Mouse (Mus musculus) fibroblast of lung, adult 2 months (primary cell): ENCODE data around the gene Nrip1.

Experiments used
- DNase-seq: peaks from one replicate; pipeline ENCODE4 v3.0.0-alpha.2; 2011; ENCODE audit warnings: low read depth

The Nrip1 gene

DNA sequence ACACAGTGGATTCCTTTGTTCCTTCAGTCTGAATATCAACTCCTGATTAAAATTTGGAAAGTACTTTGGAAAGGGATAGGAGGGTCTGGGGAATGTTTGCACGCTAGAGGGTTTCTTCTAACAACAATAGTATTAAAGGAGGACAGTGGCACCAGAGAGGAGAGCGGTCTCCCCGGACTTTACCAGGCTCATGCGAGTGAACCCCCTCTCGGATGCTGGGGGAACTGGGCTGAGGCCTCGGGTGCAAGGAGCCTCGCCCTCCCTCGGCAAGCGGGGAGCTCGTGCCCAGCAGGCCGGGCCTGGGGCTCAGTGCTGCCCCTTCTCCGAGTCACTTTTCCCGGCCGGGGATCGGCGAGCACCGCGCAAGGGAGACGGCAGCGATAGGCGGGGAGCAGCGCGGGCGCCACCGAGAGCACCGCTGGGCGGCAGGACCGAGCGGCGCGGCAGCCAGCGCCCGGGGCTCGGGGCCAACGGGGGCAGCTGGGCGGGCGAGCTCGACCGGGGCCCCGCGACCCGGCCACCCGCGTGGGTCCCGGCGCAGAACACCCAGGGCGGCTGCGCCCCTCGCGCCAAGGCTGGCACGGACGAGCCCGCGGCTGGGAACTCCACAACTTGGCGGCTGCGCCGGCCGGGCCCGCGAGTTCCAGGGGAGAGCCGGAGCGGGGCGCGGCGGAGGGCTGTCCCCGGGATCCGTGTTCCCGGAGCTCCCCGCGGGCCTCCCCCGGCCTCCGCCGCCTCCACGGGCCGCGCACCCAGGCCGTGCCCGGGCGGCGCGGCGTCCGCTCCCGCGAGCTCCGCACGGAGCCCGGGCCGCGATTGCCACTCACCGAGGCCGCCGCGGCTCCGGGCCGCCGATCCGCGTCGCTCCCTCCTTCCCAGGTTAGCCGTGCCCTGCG lies 1.3 kb downstream of the Nrip1 start:
- no peak for DNase-seq

DNA sequence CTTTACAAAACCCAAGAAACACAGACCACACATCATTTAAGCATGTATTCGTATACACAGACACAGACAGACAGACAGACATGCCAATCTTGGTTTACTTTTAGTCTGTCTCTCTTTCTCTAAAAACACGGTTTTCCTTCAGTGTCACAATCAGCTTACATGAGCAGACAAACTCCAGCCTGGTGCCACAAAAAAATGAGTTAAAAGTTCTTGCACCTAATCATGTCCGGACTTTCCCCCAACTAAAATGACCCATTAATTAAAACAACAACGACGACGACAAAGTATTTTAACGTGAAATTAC lies 2.1 kb downstream of the Nrip1 start:
- DNase-seq = no peak

DNA sequence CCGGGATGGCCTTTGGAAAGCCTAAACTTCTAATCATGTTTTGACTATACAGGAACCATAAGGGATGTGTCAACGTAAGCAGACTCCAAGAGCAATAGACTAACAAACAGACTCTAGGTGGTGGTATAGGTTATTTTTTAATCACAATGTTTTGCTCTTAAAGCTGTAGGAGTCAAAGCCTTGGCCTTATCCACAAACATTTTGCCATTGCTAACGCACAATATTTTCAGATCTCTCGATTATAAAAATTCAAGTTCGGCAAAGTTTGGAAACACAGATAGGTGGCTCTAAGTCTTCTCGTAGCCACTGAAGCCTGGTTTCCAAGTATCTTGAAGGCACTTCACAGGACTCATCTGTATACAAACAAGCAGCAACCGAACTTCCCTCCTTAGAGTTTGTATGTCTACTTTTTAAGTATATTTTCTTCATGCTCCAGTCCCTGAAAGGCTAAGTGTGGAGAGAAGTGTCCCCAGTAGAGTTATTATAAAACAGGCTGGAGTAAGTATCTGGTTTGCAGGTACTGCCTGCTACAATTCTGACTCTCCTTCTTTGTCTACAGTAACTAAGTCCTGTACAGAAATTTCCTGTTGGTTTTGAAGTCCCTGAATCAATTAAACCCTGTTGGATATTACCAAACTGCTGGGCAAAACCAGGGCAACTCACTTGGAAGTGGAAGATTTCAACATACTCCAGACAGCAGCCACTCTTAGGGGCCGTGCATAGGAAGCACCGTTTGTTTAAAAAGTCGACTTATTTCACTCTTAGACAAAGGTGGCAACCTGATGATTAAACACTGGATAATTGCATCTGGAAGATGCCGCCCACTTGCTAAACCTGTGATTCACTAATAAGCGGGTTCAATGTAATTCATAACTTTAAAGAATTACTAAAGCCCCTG lies 2.7 kb downstream of the Nrip1 start:
- peak; percentile 23 for DNase-seq

DNA sequence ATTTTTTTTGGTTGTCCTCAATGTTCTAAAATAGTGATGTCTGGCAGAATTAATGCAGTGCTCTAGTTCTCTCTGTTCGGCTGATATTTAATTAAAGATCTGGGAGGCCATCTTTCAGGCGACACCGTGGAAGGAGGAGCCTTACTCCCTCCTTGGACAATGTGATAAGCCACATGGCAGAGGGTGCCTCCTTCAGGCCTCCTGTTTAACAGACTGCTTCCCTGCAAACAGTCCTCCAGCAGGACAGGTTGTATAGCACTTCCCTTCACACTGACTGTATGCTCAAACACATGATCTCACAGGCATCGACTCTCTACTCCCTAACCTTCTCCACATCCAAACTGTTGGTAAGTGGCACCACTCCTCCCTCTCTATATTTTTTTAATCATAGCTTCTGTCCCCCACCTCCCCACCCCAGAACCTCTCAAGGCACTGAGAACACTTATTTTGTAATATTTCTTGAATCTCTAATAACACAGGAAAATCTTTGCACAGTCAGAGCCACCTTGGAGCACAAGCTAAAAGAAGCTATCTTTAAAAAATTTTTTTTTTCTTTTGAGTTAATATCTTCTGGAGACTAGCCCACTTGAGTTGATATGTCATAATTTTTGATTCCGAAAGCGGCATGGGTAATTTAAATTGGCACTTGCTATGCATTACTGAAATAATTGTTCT lies 3.4 kb downstream of the Nrip1 start:
- no peak for DNase-seq

DNA sequence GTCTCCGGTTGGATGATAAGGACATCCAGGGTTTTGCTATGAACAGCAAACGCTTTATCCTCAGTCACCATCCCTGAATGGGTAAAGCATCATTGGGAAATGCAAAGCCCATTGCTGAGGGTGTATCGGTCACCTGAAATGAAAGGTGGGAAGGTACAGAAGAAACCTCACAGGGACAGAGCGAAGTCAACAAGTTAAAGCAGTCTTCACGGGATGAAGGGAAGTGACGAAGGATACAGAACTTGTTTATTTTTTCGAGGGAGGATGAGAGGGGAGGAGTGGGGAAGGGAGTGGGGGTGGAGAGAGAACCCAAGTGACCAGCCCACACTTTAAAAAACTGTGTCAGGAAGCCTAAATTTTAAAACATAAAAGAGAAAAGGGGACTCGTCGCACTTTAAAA lies 4.4 kb downstream of the Nrip1 start:
- DNase-seq = no peak

DNA sequence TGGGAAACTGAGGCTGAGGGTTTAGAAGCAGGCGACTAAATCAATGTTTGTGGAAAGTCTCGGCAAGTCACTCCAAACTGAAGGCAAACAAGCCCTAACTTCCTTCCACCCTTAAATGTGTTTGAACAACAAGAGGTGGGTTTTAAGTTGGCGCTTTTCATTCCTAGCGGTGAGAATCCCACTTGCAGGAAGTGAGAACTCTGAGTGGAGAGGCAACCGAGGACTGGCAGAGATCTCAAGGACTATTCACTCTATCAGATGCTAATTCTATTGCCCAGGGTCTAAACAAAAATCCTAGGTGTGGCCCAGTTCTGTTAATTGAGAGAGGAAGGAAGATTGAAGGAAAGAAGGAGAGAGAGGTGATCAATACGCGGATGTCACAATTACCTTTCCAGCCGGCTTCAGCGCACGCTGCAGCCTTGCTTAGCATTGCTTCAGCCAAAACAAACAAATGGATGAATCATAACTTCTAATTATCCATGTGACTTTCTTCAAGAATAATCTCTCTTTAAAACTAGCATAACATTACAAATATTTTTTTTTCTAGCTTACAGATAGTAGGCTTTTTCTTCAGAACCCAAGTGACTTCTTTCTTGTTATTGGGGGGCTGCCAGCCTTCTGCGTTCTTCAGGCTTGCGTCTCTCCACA lies 6.2 kb downstream of the Nrip1 start:
- DNase-seq = no peak

DNA sequence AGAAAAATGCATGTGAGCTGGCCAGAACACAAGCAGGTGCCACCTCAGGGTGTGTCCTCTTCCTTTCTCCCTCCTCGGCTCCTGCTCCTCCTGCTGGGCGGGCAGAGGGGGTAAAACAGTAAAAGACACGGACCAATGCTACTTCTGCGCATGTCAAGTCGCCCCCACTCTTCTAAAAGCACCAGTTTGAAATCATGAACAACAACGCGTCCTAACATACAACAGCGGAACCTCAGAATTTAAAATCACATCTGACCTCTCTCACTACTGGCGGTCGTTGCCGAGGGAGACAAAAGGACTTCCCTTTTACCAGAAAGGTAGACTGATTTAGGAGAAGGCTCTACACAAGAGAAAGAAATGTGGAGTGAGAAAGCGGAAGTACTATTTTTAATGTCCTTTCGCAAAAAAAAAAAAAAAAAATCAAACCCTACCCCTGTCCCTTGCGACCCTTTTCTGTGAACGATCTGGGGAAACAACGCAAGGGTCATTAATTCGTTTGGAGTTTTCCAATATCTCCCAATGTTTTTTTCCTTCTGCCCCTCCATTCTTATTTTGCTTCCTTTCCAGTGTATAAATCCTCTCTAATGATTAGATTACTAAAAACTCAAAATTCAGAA lies 7.7 kb downstream of the Nrip1 start:
- DNase-seq = no peak

DNA sequence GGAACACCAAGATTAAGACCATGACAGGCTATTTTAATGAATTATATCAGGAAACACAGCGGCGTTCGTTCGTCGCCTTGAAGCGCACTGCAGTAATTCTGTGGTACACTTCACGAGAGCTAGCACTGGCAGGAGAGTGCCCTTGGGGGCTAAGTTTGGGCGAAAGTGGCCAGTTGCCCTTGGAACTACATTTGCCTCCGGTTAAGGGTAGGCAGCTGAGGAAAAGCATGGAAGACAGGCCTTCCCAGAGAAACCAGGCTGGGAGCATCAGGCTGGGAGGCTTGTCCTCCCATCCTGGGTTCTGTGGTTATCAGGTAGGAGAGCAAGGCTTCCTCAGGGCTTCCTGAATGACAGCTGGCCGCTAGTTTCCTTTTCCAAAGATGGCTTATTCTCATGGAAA lies 8.4 kb downstream of the Nrip1 start:
- DNase-seq = no peak

DNA sequence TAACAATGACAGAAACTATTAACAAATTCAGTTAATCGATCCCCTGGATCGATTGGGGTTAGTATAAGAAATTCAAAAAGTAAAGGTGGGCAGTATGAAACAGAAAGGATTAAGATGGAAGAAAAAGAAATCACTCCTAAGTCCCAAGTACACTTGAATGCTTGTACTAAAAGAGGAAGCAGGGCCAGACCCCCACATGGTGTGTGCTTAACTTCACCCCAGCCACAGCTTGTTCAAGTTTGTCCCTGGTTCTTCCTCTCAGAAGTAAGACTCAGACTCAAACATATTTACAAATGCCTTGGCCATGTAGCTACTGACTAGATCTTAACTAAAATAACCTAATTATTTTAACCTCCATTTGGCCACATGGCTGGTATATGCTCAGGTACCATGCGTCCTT lies 10.0 kb downstream of the Nrip1 start:
- no peak for DNase-seq

DNA sequence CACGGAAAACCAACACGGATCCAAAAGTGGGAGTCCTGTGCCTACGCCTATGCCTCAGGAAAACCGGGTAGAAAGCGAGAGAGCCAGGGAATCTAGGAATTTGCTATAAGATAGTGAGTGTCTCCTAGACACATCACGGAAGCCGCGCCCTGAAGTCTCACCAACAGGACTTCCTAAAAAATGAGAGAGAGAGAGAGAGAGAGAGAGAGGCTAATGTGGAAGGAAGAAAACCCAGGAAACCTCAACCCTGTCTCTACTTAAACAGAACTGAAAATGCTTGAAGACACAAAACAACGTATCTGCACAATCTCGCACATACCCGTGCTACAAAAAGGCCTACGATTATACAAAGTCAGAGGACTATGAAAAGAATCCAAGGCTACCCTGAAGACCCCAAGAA lies 10.6 kb downstream of the Nrip1 start:
- DNase-seq = no peak

DNA sequence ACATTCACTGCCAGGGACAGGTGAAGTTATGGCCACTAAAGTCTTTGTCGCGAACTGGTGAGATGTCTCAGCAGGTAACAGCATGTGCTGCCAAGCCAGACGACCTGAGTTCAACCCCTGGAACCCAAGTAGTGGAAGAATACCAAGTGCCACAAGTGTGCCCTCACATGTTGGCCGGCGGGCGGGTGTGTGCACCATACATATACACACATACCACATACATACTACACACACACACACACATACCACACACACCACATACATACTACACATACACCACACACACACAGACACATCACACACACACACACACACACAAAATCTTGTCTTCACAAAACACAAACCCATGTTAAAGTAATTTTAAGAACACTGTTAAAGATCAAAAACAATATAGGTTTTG lies 13.2 kb downstream of the Nrip1 start:
- DNase-seq = no peak

DNA sequence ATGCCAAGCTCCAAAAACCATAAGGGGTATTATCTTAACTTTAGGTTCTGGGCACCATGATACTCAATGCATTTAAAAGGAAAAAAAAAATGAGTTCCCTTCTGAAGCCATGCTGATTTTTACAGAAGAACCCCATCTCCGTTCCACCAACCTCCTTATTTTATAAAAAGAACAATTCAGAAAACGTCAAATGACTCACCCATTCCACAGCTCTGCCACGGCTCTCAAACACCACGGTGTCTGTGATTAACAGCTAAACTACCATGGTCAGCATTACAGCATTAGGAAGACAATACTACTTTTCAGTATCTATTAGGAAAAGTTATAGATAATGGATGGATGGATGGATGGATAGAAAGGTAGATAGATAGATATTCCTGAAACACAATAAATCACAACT lies 14.9 kb downstream of the Nrip1 start:
- no peak for DNase-seq

DNA sequence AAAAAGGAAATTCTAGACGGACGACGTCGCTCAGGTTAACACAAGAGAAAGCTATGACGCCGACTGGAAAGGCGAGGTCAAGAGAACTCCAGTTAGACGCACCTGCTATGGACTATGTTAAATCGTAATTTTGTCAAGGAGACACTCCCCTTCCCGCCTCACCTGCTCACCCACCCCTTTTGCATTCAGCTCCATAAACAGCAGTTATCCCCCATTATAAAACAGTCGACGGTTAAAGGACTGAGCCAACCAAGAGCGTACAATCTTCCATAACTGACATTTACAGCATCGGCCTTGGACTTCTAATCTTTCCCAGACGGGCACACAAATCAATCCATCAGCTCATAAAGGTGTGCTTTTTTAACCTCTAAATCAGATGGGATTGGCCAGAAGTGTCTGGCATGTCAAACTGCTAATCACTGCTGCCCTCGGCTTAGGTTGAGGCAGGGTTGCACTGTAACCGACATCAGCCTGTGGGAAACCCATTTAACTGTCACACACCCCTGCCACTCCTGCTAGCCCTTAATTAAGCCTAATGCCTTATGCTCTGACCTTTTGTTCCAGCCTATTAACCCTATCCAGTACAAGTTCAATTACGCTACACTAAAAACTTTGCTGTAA lies 15.4 kb downstream of the Nrip1 start:
- DNase-seq = no peak

DNA sequence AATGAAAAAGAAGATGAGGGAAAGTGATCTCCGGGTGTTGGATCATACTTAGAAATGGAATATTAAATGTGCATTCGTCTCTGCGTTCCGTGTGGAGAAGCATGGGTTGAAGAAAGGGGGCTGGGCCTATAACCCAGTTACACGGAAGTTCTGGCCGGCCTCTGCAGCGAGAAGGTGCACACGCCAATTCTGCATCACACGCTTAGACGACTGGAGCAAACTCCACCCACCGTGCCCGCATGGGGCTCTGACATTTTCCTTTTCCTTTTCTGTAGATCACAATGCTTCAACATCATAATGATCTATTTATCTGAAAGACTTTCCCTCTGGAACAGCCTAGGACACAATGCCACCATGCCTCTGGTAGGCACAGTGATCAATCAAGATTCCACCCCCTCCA lies 16.5 kb downstream of the Nrip1 start:
- no peak for DNase-seq

DNA sequence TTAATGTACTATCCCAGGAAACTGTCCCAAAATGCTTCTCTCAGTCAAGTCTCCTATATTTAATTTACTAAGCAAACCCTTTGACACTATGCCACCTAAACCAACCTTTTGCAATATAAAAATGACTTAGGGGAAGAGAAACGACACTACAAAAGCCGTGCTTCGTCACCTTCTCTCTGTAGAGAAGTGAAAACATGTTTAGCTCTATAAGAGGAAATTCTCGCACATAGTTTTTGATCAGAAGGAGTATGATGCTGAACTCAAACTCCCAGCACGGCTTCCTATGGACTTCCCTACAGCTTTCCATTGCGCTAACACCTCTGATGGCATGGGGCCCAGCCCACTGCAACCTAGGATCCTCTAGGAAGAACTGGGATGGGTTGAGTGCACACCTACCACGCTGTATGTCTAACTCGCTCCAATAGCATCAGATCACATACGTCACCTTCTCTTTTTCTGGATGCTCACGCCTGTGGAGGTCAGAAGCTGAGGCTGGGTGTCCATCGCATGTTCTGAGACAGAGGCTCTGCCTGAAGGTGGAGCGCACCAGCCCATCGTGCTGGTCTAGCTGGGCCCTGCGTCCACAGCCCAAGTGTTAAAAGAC lies 17.6 kb downstream of the Nrip1 start:
- DNase-seq = no peak

DNA sequence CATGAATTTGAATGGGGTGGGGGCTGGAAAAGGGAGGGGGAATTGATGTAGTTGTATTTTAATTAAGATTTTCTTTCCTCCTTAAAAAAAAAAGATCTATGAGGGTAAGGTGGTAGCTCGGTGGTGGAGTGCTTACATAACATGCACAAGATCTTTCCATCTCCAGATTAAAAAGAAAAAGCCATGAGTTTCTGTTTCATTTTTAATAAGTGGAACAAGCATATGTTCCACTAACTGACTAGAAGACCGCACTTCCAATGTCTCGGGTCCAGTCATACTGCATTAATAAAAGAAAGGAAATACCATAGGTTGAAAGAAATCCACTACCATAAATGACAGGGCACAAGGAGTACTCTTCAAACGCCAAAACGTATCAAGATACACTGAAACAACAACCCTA lies 18.4 kb downstream of the Nrip1 start:
- no peak for DNase-seq

DNA sequence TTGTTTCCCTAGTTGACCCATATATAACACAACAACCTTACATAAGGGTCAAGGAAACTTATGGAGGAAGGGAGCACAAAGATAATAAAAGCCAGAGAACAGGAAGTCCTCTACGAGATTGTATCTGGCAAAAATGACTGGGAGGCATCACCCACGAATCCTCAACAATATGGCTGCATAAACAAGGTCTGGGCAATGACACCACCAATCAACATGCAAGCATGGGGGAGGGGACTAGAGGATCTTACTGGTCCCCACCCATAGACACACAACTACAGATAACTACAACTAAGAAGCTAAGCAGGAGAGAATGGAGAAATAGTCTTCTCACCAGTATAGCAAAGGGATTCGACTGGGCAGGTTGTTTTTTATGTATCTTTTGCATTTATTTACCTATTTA lies 18.8 kb downstream of the Nrip1 start:
- DNase-seq = no peak

DNA sequence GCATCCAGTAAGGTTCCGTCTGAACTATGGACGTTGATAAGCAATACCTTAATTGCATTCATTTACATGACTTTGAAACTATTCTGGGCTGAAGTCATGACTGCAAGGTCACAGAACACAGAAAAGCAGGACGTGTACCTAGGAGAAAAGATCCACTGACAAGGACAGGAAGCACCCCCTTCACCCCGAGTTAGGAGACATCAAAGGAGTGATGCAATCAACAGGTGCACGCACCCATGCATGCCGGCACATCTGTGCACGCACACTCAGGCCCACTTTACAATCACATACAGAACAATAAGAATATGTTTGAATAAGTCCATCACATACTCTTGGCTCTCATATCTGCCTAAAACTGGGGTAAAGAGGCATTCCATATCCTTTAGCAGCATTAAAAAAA lies 19.3 kb downstream of the Nrip1 start:
- no peak for DNase-seq

DNA sequence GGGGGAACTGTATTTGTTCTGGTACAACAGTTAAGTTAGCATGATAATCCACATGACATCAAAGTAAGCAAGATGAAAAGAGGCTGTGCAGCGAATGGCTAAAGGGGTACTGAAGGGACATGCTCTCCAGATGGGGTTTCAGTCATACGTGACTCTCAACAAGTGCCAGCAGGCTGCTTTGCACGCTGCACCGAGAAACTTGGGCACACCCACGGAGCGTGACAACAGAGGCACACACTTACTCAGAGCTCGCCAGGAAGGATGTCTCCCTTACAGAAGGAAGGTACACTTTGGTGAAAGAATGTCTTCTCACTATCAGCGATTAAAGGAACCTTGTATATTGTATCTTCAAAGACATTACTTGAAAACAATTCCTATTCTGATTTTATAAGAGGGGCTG lies 22.7 kb downstream of the Nrip1 start:
- no peak for DNase-seq

DNA sequence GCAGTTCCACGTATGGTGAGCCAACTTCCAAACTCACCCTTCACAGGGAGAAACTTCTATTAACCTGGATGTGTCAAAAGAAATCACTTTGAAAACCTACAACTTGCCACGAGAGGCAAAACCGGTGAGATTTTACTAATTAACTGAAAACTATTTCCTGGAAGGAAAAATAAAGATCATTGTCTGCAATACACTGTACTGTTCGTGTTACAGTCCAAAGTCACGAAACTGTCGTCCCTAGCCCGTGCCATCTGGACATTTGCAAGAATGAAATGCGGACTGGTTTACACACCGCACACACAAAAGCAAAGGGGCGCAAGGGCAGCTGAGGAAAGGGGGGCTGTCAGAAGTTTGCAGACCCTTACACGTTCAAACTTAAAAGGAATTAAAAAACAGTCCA lies 24.6 kb downstream of the Nrip1 start:
- no peak for DNase-seq
